Mouse (Mus musculus) limb, embryonic 11.5 days (tissue): ENCODE data around the gene Il10. TPM values are rescaled to one million over a fixed set of nuclear protein-coding genes. Genes with fewer than 3 reads are reported as not detected.

ENCODE experiments used
- ATAC-seq: fragments of 200-750 bp; cut with Nextera tagmentation; 2 replicates; pipeline ENCODE4 v1.8.0; 2017; ENCODE audit warnings: low read depth; ENCODE audit not compliant: insufficient number of reproducible peaks, low FRiP score, low TSS enrichment
- DNase-seq: peaks from one replicate; pipeline ENCODE4 v3.0.0-alpha.2; 2015; ENCODE audit warnings: low spot score
- H3K27ac ChIP-seq: fragments of 300-500 bp; sonication (generic); replicated peaks from 2 replicates; pipeline ENCODE4 v1.5.1; 2014; ENCODE audit warnings: low read depth, mild to moderate bottlenecking, low read length
- H3K27me3 ChIP-seq: fragments of 300-500 bp; sonication (generic); 2 replicates; pipeline ENCODE4 v1.6.1; 2014; ENCODE audit warnings: mild to moderate bottlenecking, low read length, mixed read lengths; ENCODE audit not compliant: control insufficient read depth, insufficient read depth
- H3K36me3 ChIP-seq: fragments of 300-500 bp; sonication (generic); 2 replicates; pipeline ENCODE4 v1.6.1; 2014; ENCODE audit warnings: mild to moderate bottlenecking, low read length, moderate library complexity, mixed read lengths; ENCODE audit not compliant: control insufficient read depth, insufficient read depth
- H3K4me1 ChIP-seq: fragments of 300-500 bp; sonication (generic); 2 replicates; pipeline ENCODE4 v1.6.1; 2014; ENCODE audit warnings: low read length, mixed read lengths; ENCODE audit not compliant: control insufficient read depth, insufficient read depth
- H3K4me2 ChIP-seq: fragments of 300-500 bp; sonication (generic); 2 replicates; pipeline ENCODE4 v1.6.1; 2014; ENCODE audit warnings: low read depth, mild to moderate bottlenecking, moderate library complexity; ENCODE audit not compliant: severe bottlenecking
- H3K4me3 ChIP-seq: fragments of 300-500 bp; sonication (generic); 2 replicates; pipeline ENCODE4 v1.5.1; 2014; ENCODE audit warnings: low read depth, low read length
- H3K9ac ChIP-seq: fragments of 300-500 bp; sonication (generic); 2 replicates; pipeline ENCODE4 v1.6.1; 2014; ENCODE audit warnings: mild to moderate bottlenecking, low read length
- H3K9me3 ChIP-seq: fragments of 300-500 bp; sonication (generic); 2 replicates; pipeline ENCODE4 v1.6.1; 2016; ENCODE audit warnings: low read length; ENCODE audit not compliant: control insufficient read depth
- WGBS: fragments of 180-500 bp; shearing (Covaris S2); extraction: QIAGEN DNeasy Blood & Tissue Kit; methylation state at CpG from one replicate; pipeline ENCODE4 v1.1.7; 2014; 5-methylcytosine and 5-hydroxymethylcytosine counted together
- polyA plus RNA-seq: library from polyadenylated mRNA; unstranded; fragments of >200 nt; fragmentation: Nextera tagmentation; extraction: Ambion mirVana; gene quantifications from 2 replicates; pipeline ENCODE4 v1.2.1, GENCODE M21; 2014

The Il10 gene
- polyA plus RNA-seq, 1 experiment from 2014 or later: not detected

- H3K4me3 ChIP-seq: no peak overlapping the region
- WGBS: 83% methylated on average over 10 of the region's 10 CpGs
- H3K27ac ChIP-seq: no peak overlapping the region
- H3K27me3 ChIP-seq: no peaks in the 10 kb centered on the region
- H3K4me1 ChIP-seq: no peaks in the 10 kb centered on the region
- DNase-seq: no peak
- H3K36me3 ChIP-seq: no peaks in the 10 kb centered on the region
- no peak for ATAC-seq
- no peak overlapping the region for H3K4me2 ChIP-seq
- no peak overlapping the region for H3K9ac ChIP-seq
- no peaks in the 10 kb centered on the region for H3K9me3 ChIP-seq
Measured at GRCm38 (mm10) chr1:131038415-131039017, 18.9 kb downstream of the Il10 start.

GRCm38 (mm10) chr1:131039479-131039878, 19.8 kb downstream of the Il10 start:
- no peak for ATAC-seq
- no peaks in the 10 kb centered on the region for H3K4me1 ChIP-seq
- WGBS: 91% methylated on average over 5 of the region's 5 CpGs

GRCm38 (mm10) chr1:131042263-131042662, 22.6 kb downstream of the Il10 start:
- no peak overlapping the region for H3K4me3 ChIP-seq
- no peak overlapping the region for H3K9ac ChIP-seq
- H3K4me2 ChIP-seq: no peak overlapping the region
- no peaks in the 10 kb centered on the region for H3K9me3 ChIP-seq
- no peaks in the 10 kb centered on the region for H3K4me1 ChIP-seq
- ATAC-seq: no peak
- no peak for DNase-seq
- H3K36me3 ChIP-seq: no peaks in the 10 kb centered on the region
- H3K27ac ChIP-seq: no peak overlapping the region
- WGBS: 61% methylated on average over 2 of the region's 2 CpGs
- H3K27me3 ChIP-seq: no peaks in the 10 kb centered on the region

More at GRCm38 (mm10) chr1:131039479-131039878, 19.8 kb downstream of the Il10 start:
- no peaks in the 10 kb centered on the region for H3K27me3 ChIP-seq
- H3K4me2 ChIP-seq: no peak overlapping the region
- H3K36me3 ChIP-seq: no peaks in the 10 kb centered on the region
- no peak overlapping the region for H3K9ac ChIP-seq
- no peak for DNase-seq
- H3K9me3 ChIP-seq: no peaks in the 10 kb centered on the region
- no peak overlapping the region for H3K4me3 ChIP-seq
- no peak overlapping the region for H3K27ac ChIP-seq

GRCm38 (mm10) chr1:131042721-131043120, 23.1 kb downstream of the Il10 start:
- H3K27ac ChIP-seq: no peak overlapping the region
- no peak overlapping the region for H3K4me2 ChIP-seq
- WGBS: 89% methylated on average over 3 of the region's 3 CpGs
- no peak overlapping the region for H3K4me3 ChIP-seq
- no peak for ATAC-seq
- DNase-seq: no peak
- no peak overlapping the region for H3K9ac ChIP-seq
- H3K27me3 ChIP-seq: no peaks in the 10 kb centered on the region
- no peaks in the 10 kb centered on the region for H3K4me1 ChIP-seq
- no peaks in the 10 kb centered on the region for H3K9me3 ChIP-seq
- no peaks in the 10 kb centered on the region for H3K36me3 ChIP-seq

GRCm38 (mm10) chr1:131043636-131044035, 24.0 kb downstream of the Il10 start:
- no peak for ATAC-seq
- Histone ChIP-seq H3K27me3 (no peaks in the 10 kb centered on the region), H3K4me3 (no peak overlapping the region), H3K9ac (no peak overlapping the region), H3K27ac (no peak overlapping the region), H3K4me1 (no peaks in the 10 kb centered on the region), H3K4me2 (no peak overlapping the region), H3K36me3 (no peaks in the 10 kb centered on the region), H3K9me3 (no peaks in the 10 kb centered on the region)
- 92% methylated on average over 4 of the region's 4 CpGs for WGBS
- DNase-seq: no peak

- Histone ChIP-seq H3K9me3 (no peaks in the 10 kb centered on the region), H3K27me3 (no peaks in the 10 kb centered on the region), H3K4me2 (no peak overlapping the region), H3K9ac (no peak overlapping the region), H3K27ac (no peak overlapping the region), H3K36me3 (no peaks in the 10 kb centered on the region), H3K4me3 (no peak overlapping the region), H3K4me1 (no peaks in the 10 kb centered on the region)
- no peak for ATAC-seq
- no peak for DNase-seq
- WGBS: 89% methylated on average over 2 of the region's 2 CpGs
Measured at GRCm38 (mm10) chr1:131045723-131046355, 26.2 kb downstream of the Il10 start.

GRCm38 (mm10) chr1:131046607-131047006, 27.0 kb downstream of the Il10 start:
- Histone ChIP-seq H3K27me3 (no peaks in the 10 kb centered on the region), H3K27ac (no peak overlapping the region), H3K4me1 (no peaks in the 10 kb centered on the region), H3K9me3 (no peaks in the 10 kb centered on the region), H3K4me3 (no peak overlapping the region), H3K4me2 (no peak overlapping the region), H3K36me3 (no peaks in the 10 kb centered on the region), H3K9ac (no peak overlapping the region)
- ATAC-seq: no peak
- no peak for DNase-seq
- 87% methylated on average over 10 of the region's 10 CpGs for WGBS

GRCm38 (mm10) chr1:131048121-131048863, 28.6 kb downstream of the Il10 start:
- DNase-seq (no peak), ATAC-seq (no peak)
- H3K27ac ChIP-seq: no peak overlapping the region
- H3K9ac ChIP-seq: no peak overlapping the region
- H3K27me3 ChIP-seq: no peaks in the 10 kb centered on the region
- H3K4me1 ChIP-seq: no peaks in the 10 kb centered on the region
- no peak overlapping the region for H3K4me2 ChIP-seq
- 81% methylated on average over 6 of the region's 6 CpGs for WGBS
- 0 out of 2 replicates have a peak, but pooled peaks cover 2% of the 10 kb centered on the region for H3K36me3 ChIP-seq
- no peaks in the 10 kb centered on the region for H3K9me3 ChIP-seq
- no peak overlapping the region for H3K4me3 ChIP-seq
